Mouse (Mus musculus) heart, postnatal 0 days (tissue): ENCODE measurements around the gene Zcchc14.

ENCODE experiments used
- CTCF ChIP-seq: IDR thresholded peaks from 2 replicates; pipeline ENCODE4 v1.5.1; 2016; ENCODE audit warnings: antibody characterized with exemption, control low read depth, low read depth
- EP300 ChIP-seq: IDR thresholded peaks from 2 replicates; pipeline ENCODE4 v1.6.1; 2016; ENCODE audit warnings: antibody characterized with exemption, low read depth

GRCm38 (mm10) chr8:121559801-121560200, 92.9 kb downstream of the Zcchc14 start:
- TF ChIP-seq CTCF (no peak), EP300 (no peak)
